Mouse (Mus musculus) liver, postnatal 0 days (tissue): Measurements from ENCODE around the gene Hsp90ab1.

Source experiments
- CTCF ChIP-seq: sonication (generic); IDR thresholded peaks from 2 replicates; pipeline ENCODE4 v1.5.1; 2016; ENCODE audit warnings: antibody characterized with exemption, low read depth
- EP300 ChIP-seq: IDR thresholded peaks from 2 replicates; pipeline ENCODE4 v1.6.1; 2016; ENCODE audit warnings: antibody characterized with exemption, low read depth, mild to moderate bottlenecking

DNA sequence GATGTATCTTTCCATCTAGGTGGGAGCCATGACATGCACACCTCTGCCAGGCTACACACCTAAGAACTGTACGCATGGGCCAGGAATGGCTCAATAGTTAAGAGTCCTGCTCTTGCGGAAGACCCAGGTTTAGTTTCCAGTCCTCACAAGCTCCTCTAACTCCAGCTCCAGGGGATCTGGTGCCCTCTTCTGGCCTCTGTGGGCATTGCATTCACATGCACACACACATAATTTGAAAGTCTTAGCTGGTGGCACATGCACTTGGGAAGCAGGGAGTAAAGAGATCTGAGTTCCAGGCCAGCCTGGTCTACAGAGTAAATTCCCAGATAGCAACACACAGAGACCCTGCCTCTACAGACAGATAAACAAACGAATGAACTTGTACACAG, 13.4 kb upstream of the Hsp90ab1 start:
- TF ChIP-seq CTCF: peak; percentile 77
- no peak for TF ChIP-seq EP300
